Mouse (Mus musculus) layer of hippocampus, adult 9-11 months (tissue): ENCODE results near the gene Foxo1.
A peak's percentile ranks its signal among the peaks of the same experiment; 100 is the strongest.

Experiments
- DNase-seq: peaks from one replicate; pipeline ENCODE4 v3.0.0; 2022

Gene Foxo1

GRCm38 (mm10) chr3:52267652-52268486 is at the start of gene Foxo1:
Gene Foxo1, plus strand, starts transcription at chr3:52268336.
- DNase-seq: peak; percentile 77

GRCm38 (mm10) chr3:52218864-52219263 is 49.3 kb upstream of the Foxo1 start:
- DNase-seq: no peak

DNA sequence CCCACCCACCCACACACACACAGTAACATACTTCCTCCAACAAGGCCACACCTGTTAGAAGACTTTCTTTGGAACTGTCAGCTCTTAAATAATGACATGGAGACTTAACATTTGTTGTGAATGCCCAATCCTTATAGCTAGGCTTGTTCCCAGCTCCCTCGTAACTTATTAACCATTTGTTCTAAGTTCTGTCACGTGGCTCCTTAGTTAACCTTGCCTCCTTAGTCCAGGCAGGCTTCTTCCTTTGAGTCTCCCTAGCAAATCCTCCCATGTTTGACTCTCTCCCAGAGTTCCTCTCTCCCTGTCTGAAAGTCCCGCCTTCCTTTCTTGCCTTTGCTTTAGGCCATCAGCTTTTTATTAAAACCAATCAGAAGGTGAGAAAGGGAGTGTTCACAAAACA is 47.1 kb upstream of the Foxo1 start:
- DNase-seq: no peak

DNA sequence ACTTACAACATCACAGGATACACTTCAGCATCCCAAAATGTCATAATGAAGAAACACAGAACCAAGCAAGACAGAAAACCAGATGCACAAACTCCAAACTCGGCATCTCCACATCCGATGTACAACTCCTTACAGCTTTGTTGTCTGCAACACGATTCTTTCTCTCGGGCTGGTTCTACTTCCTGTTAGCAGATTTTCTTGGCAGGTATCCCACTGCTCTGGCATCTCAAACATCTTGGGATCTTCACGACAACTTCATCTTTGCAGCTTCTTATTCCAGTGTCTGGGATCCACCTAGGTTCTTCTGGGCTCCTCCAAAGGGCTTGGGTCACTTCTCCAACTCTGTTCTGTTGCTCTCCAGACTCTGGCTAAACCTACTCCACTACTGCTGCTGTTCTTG is 46.2 kb upstream of the Foxo1 start:
- DNase-seq: no peak

DNA sequence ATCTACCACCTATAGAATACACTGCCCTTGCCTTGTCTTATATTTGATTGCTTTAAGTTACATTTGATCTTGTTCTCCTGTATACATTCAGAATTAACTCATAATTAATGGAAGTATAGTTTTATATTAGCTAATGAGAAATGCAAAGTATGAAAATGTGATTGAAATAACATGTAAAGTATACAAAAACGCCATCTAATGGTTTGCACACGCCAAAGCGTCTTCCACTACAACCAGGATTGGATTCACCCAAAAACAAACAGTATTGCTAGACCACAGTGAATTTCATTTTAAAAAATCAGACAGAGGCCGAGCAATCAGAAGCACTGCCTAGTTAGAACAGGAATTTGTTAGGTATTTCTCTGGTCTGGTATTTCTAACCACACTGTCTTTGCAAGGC is 31.6 kb upstream of the Foxo1 start:
- DNase-seq: no peak

GRCm38 (mm10) chr3:52237136-52237535 is 31.0 kb upstream of the Foxo1 start:
- DNase-seq: no peak

GRCm38 (mm10) chr3:52241062-52241461 is 27.1 kb upstream of the Foxo1 start:
- no peak for DNase-seq

DNA sequence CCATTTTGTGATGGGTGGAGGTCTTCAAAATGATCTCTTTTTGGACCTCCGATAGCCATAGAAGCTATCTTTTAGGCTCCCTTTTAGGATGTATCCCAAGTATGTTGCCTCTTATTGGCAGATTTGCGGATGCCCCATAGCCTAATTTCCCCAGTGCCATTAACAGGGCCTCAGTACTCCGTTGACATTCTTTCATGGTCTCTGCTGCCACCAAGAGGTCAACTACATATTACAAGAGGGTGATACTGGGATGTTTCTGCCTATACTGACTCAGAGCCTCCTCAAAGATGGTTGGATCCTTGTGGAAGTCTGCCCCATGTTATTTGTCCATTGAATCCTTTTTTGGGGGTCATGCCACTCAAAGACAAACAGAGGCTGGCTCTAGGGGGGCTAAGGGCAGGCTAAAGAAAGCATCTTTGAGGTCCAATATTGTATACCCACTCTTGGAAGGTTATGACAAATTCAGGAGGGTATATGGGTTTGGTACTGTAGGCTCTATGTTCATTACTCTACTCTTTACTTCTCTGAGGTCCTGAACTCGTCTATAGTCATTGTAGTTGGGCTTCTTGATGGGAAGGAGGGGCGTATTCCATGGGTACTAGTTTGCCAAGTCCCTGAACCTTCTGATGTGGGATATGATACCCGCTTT is 25.6 kb upstream of the Foxo1 start:
- DNase-seq: peak; percentile 69

- no peak for DNase-seq
Observed at GRCm38 (mm10) chr3:52243271-52244021, 24.7 kb upstream of the Foxo1 start.

DNA sequence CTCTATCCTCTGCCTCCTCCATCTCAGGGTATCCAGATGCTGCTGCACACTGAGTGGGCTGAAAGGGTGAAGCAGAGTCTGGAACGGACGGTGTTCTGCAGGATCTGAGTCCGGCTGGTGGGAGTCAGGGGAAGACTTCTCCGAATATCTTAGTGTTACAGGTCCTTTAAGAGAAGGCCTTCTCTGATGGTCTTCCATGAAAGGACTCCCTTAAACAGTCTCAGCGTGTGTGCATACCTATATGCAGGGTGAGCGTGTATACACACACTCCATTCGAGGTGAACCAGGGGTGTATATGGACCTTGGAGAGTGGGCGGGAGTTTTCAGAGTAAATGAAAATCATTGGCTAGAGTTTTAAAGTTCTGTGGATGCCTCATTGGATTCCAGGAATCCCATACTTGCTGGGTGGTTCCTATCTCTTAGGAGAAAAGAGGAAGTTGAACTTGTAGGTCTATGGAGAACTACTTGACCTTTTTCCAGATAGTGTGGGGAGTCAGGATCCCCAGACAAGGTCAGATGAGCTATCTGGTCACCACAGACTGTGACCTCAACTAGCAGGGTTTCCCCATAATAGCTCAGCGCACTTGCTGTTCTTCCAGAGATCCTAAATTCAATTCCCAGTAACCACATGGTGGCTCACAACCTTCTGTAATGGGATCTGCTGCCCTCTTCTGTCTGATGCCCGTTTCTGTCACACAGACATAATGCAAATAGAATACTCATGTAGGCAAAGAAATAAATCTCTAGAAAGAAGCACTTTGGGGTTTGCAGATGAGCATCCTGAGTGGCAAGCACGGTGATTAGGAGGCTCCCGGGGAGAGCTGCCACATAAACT is 21.9 kb upstream of the Foxo1 start:
- no peak for DNase-seq

GRCm38 (mm10) chr3:52251184-52251583 is 17.0 kb upstream of the Foxo1 start:
- DNase-seq: no peak

GRCm38 (mm10) chr3:52253656-52254461 is 14.3 kb upstream of the Foxo1 start:
- DNase-seq: no peak

DNA sequence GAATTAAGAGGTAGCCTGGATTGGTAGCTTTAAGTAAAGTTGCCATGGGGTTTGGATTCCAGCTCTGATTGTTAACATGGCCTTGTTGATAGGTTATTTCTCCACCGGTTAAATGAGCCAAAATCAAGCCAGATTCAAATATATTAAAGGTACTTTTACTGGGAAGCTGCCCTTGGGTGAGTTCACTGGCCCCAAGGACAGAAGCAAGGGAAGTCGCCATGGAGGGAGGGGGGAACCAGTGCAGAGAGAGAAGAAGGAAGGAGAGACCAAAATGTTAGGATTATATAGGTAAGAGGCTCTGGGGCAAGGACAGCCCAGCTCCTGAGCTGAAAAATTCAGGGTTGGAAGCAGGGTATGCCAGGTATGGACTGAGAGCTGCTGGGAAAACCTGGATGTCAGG is 13.6 kb upstream of the Foxo1 start:
- no peak for DNase-seq

GRCm38 (mm10) chr3:52257782-52258441 is 10.2 kb upstream of the Foxo1 start:
- DNase-seq: no peak

DNA sequence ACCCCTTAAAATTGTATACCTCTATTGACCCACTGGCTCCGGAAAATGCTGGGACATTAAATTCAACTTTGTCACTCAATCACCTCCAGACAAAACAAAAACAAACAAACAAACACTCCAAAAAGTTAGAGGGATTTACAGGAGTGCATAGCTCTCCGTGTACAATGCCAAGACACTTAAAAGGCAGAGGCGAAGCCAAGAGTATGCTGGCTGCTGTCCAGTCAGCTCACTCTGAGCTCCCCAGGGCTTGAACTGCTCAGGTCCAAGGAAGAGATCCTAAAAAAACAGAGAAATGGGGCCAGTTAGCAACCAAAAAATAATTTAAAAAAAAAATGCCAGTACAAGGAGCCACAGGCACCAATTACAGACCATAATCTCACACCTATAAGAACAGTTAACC is 9.6 kb upstream of the Foxo1 start:
- no peak for DNase-seq

GRCm38 (mm10) chr3:52262431-52263161 is 5.5 kb upstream of the Foxo1 start:
- DNase-seq: peak; percentile 49

DNA sequence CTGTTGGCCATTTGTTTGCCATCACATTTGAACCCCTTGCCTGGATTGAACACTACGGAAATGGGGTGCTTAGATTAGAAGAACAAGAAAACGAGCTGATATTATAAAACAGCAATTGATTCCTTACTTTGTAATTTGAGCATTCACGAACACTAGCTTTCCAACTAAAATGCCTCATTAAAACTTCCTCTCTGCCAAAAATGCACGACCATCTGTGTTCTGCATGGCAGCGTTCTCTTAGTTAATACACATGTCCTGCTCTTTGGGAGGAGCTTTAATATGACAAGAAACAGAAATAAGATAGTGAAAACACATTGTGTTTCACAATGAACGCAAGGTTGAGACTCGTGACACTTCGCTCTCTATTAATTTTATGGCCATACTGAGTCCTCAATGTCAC is 3.8 kb upstream of the Foxo1 start:
- DNase-seq: peak; percentile 83

GRCm38 (mm10) chr3:52266606-52267160 is 1.5 kb upstream of the Foxo1 start:
- no peak for DNase-seq

GRCm38 (mm10) chr3:52267293-52267651 is 864 bp upstream of the Foxo1 start:
- DNase-seq: no peak

DNA sequence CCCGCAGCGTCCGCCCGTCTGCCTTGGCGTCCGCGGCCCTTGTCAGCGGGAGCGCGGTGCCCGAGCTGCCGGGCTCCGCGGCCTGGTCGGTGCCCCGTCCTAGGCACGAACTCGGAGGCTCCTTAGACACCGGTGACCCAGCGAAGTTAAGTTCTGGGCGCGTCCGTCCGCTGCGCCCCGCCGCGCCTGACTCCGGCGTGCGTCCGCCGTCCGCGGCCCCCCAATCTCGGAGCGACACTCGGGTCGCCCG is 276 bp downstream of the Foxo1 start:
- no peak for DNase-seq
